Mouse (Mus musculus): ENCODE measurements around the gene Setd7.

DNA sequence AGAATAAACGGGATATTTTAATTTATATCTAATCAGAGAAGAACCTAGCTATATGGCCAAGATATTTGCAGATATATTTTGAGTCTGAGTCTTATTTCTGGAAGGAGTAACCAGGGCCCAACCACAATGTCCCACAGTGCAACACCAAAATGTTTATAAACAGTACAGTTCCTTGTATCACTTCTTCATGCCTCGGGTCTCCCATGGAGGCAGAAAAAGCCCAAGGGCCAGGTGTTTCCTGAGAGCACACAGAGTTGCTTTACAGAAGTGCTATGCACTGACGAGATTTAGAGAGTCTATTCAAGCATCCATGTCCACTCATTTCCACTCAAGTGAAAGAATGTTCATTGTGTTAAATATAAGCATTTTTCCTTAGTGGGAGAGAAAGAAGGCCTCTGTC, 78.8 kb downstream of the Setd7 start:
- no peak for TF ChIP-seq EP300 (IDR thresholded peaks at IDR 0.05; ENCODE audit: low read depth)
- no peak for TF ChIP-seq CTCF (IDR thresholded peaks at IDR 0.05; ENCODE audit: low read depth)

All from liver, postnatal 0 days (tissue).